Mouse (Mus musculus) cerebellum, adult 18-20 months (tissue): ENCODE measurements around the gene Armcx5.
A peak's percentile ranks its signal among the peaks of the same experiment; 100 is the strongest.
"Not testable (repeated sequence)": the region's sequence is repeated elsewhere in the genome, so short reads cannot be mapped to it uniquely, and the experiment has no call there.

Source experiments
- DNase-seq, 2 experiments: peaks; one replicate each; pipeline ENCODE4 v3.0.0; 2021

Gene Armcx5

GRCm38 (mm10) chrX:135742304-135743055 is at the start of gene Armcx5, which contains the start of gene Gprasp1:
TSS of gene Armcx5 (plus strand) at chrX:135742733.
TSS of gene Gprasp1 (plus strand) at chrX:135742733.
- peak; percentile 89 to 91 for DNase-seq

DNA sequence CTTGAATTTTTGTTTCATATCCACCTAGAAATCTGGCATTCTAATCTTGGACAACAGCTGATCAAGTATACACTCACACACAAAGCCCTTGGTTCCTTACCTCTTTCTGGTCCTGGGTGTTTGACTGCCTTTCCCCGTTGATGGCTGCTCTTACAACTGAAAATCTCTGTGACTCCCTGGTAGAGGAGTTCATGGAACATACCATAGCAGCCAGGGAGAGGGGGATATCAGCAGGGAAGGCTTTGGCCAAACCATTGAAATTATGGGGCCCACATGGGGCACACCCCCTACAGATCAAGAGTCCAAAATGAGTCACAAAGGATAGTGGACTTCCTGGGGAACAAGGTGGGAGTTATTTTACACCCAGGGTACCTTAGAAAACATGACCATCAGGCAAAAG is 48.9 kb upstream of the Armcx5 start, which contains the start of gene Tcp11x2:
Gene Tcp11x2, minus strand, starts transcription at position 158 of the 400 bp plus-strand sequence.
- DNase-seq: no peak

- DNase-seq: no peak
These were observed 39.4 kb upstream of the Armcx5 start for GRCm38 (mm10) chrX:135703111-135703510.

GRCm38 (mm10) chrX:135704349-135704748 is 38.2 kb upstream of the Armcx5 start:
- DNase-seq: no peak

DNA sequence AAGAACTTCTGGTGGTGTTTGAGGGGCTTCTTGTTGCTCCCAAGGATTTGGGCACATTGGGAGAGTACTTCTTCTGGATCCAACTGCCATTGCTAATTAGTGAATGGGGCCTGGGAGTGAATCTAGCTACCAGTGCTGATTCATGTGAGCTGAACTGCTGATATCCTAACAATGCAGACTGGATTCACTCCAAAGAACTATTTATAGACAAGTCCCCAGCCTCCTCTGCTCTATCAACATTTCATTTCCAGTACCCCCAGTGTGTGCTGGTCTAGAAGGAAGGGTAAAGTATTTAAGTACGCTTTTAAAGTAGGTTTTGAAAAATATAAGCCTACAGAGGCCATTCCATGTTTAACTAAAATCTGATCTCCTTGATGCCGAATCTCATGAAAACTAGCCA is 29.7 kb upstream of the Armcx5 start:
- DNase-seq: no peak

- DNase-seq: no peak
These were observed 17.4 kb upstream of the Armcx5 start, which contains the start of gene Tmsb15a for GRCm38 (mm10) chrX:135725161-135725560. TSS of gene Tmsb15a (minus strand) at chrX:135725261.

DNA sequence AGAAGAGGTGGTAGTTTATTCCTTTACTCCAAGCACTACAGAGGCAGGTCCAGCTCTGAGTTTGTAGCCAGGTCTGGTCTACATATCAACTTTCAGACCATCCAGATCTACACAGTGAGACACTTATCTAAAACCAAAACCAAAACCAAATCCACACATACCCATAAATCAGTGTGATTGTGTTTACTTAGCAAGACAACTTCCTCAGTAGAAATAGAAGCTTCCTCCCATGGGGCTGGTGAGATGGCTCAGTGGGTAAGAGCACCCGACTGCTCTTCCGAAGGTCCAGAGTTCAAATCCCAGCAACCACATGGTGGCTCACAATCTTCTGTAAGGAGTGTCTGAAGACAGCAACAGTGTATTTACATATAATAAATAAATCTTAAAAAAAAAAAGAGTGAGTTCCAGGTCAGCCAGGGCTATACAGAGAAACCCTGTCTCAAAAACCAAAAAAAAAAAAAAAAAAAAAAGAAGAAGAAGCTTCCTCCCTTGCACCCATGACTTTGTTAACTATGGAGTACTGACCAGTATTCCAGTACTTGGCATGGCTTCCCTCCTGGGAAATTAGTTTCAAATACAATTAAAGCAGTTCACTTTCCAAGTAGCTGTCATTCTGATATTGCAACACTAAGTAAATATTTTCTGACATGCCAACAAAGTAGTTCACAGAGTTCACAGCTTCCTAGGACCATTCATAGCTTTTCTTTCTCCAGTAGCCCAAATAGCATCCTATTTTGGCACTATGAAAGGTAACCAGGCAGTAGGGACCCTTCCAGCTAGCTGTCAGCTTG is 3.6 kb upstream of the Armcx5 start:
- DNase-seq: no peak

DNA sequence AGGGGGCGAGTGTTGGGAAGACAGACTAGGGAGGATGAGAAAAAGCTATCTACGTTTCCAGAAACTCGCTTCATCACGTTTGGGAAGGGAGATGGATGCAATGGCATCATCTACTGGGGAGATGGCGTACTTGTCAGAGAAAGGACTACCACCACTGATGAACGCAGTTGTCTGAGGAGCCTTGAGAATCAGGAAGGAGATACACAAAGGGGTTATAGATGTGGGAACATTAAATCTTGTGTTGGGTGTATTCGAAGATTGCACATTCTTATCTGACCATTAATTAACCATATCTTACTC is 473 bp downstream of the Armcx5 start:
- no peak for DNase-seq

- DNase-seq: not testable (repeated sequence)
These were observed 2.8 kb downstream of the Armcx5 start for GRCm38 (mm10) chrX:135745376-135745775.

DNA sequence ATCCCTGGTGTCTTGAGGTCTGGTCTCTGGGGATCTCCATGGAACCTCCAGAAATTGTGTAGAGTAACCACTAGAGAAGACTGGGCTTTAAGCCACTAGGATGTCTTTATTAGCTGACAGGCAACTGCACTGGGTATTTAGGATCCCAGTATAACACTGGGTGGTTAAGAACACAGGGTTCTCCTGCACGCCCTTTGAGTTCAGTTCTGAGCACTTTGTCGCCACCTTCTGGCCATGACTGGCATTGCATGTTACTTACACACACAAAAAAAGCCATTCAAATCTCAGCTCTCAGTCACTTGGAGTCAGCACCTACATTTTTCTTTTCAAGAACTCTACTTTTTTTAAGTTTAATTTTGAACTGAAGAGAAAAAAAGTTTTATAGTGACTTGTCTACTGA is 10.3 kb downstream of the Armcx5 start:
- peak; percentile 72 to 81 for DNase-seq

DNA sequence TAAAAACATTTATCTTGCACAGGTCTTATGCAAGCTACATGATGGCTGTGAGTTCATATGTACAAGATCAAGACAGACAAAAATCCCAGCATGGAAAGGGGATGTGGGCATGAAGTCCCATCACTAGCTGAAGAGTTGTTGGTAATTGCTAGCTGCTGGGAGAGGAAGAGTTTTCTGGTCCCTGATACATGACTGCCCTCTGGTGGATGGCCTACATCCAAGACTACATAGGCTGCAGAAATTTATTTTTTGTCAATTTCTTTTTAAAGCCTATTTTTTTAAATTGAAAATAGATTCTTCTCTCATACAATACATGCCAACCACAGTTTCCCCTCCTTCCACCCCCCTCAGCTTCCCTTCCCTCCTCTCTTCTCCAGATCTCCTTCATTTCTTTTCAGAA is 19.2 kb downstream of the Armcx5 start:
- peak; percentile 34 to 46 for DNase-seq

DNA sequence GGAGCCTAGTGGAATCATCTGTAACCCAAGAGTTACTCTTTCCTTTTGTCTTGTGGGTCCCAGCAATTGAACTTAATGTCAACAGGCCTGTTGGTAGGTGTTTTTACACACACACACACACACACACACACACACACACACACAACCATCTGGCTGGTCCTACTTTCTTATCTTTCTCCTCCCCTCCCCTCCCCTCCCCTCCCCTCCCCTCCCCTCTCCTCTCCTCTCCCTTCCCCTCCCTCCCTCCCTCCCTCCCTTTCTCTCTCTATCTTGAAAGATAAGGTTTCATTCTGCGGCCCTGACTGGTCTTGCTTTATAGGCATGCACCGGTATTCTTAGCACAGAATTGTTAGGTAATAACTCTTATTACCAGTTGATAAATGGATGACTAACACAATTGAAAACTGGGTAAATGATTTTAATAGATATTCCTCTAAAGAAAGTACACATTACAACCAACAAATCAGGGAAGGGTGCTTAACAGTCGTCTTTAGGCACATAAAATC is 25.6 kb downstream of the Armcx5 start:
- DNase-seq: no peak

- DNase-seq: no peak
These were observed 26.0 kb downstream of the Armcx5 start for GRCm38 (mm10) chrX:135768565-135768964.

- DNase-seq: no peak
These were observed 49.0 kb downstream of the Armcx5 start for GRCm38 (mm10) chrX:135791536-135791935.

- no peak for DNase-seq
These were observed 49.8 kb downstream of the Armcx5 start for GRCm38 (mm10) chrX:135792326-135792725.

- peak; percentile 55 to 60 for DNase-seq
These were observed 53.2 kb downstream of the Armcx5 start for GRCm38 (mm10) chrX:135795591-135796304.

- peak; percentile 33 to 49 for DNase-seq
These were observed 54.0 kb downstream of the Armcx5 start for GRCm38 (mm10) chrX:135796305-135797211.
